In genomic region chr4:119463756-119464419, GRCm38 (mm10) we compare ENCODE assay signal across 11 mouse cellular contexts. TPM values are rescaled to one million over a fixed set of nuclear protein-coding genes. Genes with fewer than 3 reads are reported as not detected.
DNase-seq lines count a peak whose midpoint lies in the region; ATAC-seq and TF ChIP-seq lines count a peak whose summit lies in the region.
"Had no signal": no experiment of that assay in that cellular context is flagged by ENCODE, and none has a peak within 500 bp of the region (broad histone marks: within the 10 kb centered on the region; RNA-seq: fewer than 3 reads in every experiment).

No protein-coding gene starts in this region.

- no peak for TF ChIP-seq POLR2A in small intestine, adult 2 months (IDR thresholded peaks at IDR 0.05; ENCODE audit: low read depth, low read length)

- peaks cover 26% of the 10 kb centered on the region for H3K4me1 ChIP-seq in heart, embryonic 10.5 days
- H3K4me1 ChIP-seq in small intestine, adult 2 months (ENCODE audit: control insufficient read depth, insufficient read depth, insufficient read length, low read length) = peaks cover 6% of the 10 kb centered on the region; the same call in 1 of the 2 replicates

- H3K9me3 ChIP-seq in heart, embryonic 10.5 days = no peaks in the 10 kb centered on the region
- H3K9me3 ChIP-seq: limb, embryonic 13.5 days had no signal

- TF ChIP-seq CTCF in small intestine, adult 2 months (IDR thresholded peaks at IDR 0.05; ENCODE audit: extremely low read depth, insufficient read length, insufficient replicate concordance, low read depth, low read length) = no peak

- ATAC-seq in CD4-positive, CD25-positive, alpha-beta regulatory T cell, adult 4 months = peak; percentile 99
- peak; percentile 76 for ATAC-seq in granulocyte monocyte progenitor cell, adult 5-6 weeks (replicated peaks; ENCODE audit: poor library complexity, severe bottlenecking)
- ATAC-seq in erythroid progenitor cell, adult 5-6 weeks (replicated peaks; ENCODE audit: low FRiP score, poor library complexity, severe bottlenecking) = no peak
- ATAC-seq: Patski had no signal

- peak; percentile 15 to 31 for DNase-seq in heart, postnatal 10 days
- no peak for DNase-seq in heart, embryonic 10.5 days (ENCODE audit: low spot score)
- no peak for DNase-seq in frontal cortex, postnatal 36 days (ENCODE audit: low spot score in 2 of 2)
- DNase-seq in c-Kit-positive CD71-positive TER-119-positive erythroid progenitor cells, embryonic 14.5 days (ENCODE audit: low spot score) = no peak
- DNase-seq: cerebellum, postnatal 25 days had no signal

- 0 out of 2 replicates have a peak, but pooled peaks cover 11% of the 10 kb centered on the region for H3K27me3 ChIP-seq in heart, embryonic 10.5 days (ENCODE audit: insufficient read depth, poor library complexity, severe bottlenecking)
- no peaks in the 10 kb centered on the region for H3K27me3 ChIP-seq in small intestine, adult 2 months (ENCODE audit: control insufficient read depth, insufficient read depth, low read length)
- H3K27me3 ChIP-seq: Patski had no signal

- H3K4me3 ChIP-seq in heart, embryonic 10.5 days = no peak overlapping the region
- no peak overlapping the region for H3K4me3 ChIP-seq in small intestine, adult 2 months (ENCODE audit: low read depth, low read length)
- H3K4me3 ChIP-seq: limb, embryonic 13.5 days had no signal

- 72% methylated on average over 13 of the region's 13 CpGs for WGBS in heart, embryonic 10.5 days
- 69% methylated on average over 13 of the region's 13 CpGs for whole genome bisulfite sequencing in small intestine, adult 2 months

- H3K36me3 ChIP-seq in heart, embryonic 10.5 days = 0 out of 2 replicates have a peak, but pooled peaks cover 4% of the 10 kb centered on the region
- H3K36me3 ChIP-seq in small intestine, adult 2 months (ENCODE audit: control insufficient read depth, insufficient read depth, low read length) = no peaks in the 10 kb centered on the region
- H3K36me3 ChIP-seq: limb, embryonic 13.5 days had no signal

- no peak overlapping the region for H3K27ac ChIP-seq in heart, embryonic 10.5 days
- peak overlapping the region; percentile 36; the same call in 1 of the 2 replicates for H3K27ac ChIP-seq in small intestine, adult 2 months (ENCODE audit: insufficient read depth, low read depth, low read length)

- intact Hi-C loops in heart, postnatal 10 days (cut with DNase I) = no loop called here

RNA-seq across cellular contexts. Expression of gene Rimkla, which starts 28.5 kb away (rescaled TPM):
- 1 to 10 TPM; 1.3 to 1.5 TPM for total RNA-seq in heart, postnatal 10 days (2021)
- polyA plus RNA-seq in heart, embryonic 10.5 days (2016; fragmentation: Nextera tagmentation; extraction: Ambion mirVana) = 4.4 and 8.2 TPM in 2 replicates
- polyA plus RNA-seq in CD4-positive, CD25-positive, alpha-beta regulatory T cell, adult 4 months (2017; shearing (Covaris generic)) = under 1 TPM in 1 of 2 experiments, not detected in 1; 0.11 TPM
- not detected in 2 replicates for total RNA-seq in granulocyte monocyte progenitor cell, adult 5-6 weeks (2014; fragmentation: Nextera tagmentation)
- 0.10 TPM in 1 of 2 replicates, not detected in the other for total RNA-seq in granulocyte monocyte progenitor cell, adult 5-6 weeks (2017)
- 0.20 and 0.24 TPM in 2 replicates for polyA plus RNA-seq in small intestine, adult 2 months (2012; rRNA removed)
- not detected in 2 replicates for total RNA-seq in erythroid progenitor cell, adult 5-6 weeks (2015; ENCODE audit: low replicate concordance)
- not detected in 2 replicates for total RNA-seq in erythroid progenitor cell, adult 5-6 weeks (2017; ENCODE audit: low replicate concordance)

RNA-seq across cellular contexts. Expression of gene Zmynd12, which starts 41.3 kb away (rescaled TPM):
- total RNA-seq in heart, postnatal 10 days (2021) = not detected
- polyA plus RNA-seq in heart, embryonic 10.5 days (2016; fragmentation: Nextera tagmentation; extraction: Ambion mirVana) = 0.15 and 0.34 TPM in 2 replicates
- under 1 TPM in 1 of 2 experiments, not detected in 1; 0.43 TPM for polyA plus RNA-seq in CD4-positive, CD25-positive, alpha-beta regulatory T cell, adult 4 months (2017; shearing (Covaris generic))
- not detected in 2 replicates for total RNA-seq in granulocyte monocyte progenitor cell, adult 5-6 weeks (2014; fragmentation: Nextera tagmentation)
- not detected in 2 replicates for total RNA-seq in granulocyte monocyte progenitor cell, adult 5-6 weeks (2017)
- 0.17 and 0.44 TPM in 2 replicates for polyA plus RNA-seq in small intestine, adult 2 months (2012; rRNA removed)
- total RNA-seq in erythroid progenitor cell, adult 5-6 weeks (2015; ENCODE audit: low replicate concordance) = 3.4 TPM in 1 of 2 replicates, not detected in the other
- not detected in 2 replicates for total RNA-seq in erythroid progenitor cell, adult 5-6 weeks (2017; ENCODE audit: low replicate concordance)

RNA-seq across cellular contexts. Expression of gene Ppcs, which starts 41.7 kb away (rescaled TPM):
- total RNA-seq in heart, postnatal 10 days (2021) = 10 to 100 TPM in 1 of 2 experiments, 1 to 10 TPM in 1; 9.6 to 17.0 TPM
- 30.4 and 33.5 TPM in 2 replicates for polyA plus RNA-seq in heart, embryonic 10.5 days (2016; fragmentation: Nextera tagmentation; extraction: Ambion mirVana)
- 10 to 100 TPM; 54.7 to 60.9 TPM for polyA plus RNA-seq in CD4-positive, CD25-positive, alpha-beta regulatory T cell, adult 4 months (2017; shearing (Covaris generic))
- total RNA-seq in granulocyte monocyte progenitor cell, adult 5-6 weeks (2014; fragmentation: Nextera tagmentation) = 11.5 and 17.4 TPM in 2 replicates
- total RNA-seq in granulocyte monocyte progenitor cell, adult 5-6 weeks (2017) = 13.3 and 18.0 TPM in 2 replicates
- 13.9 and 24.7 TPM in 2 replicates for polyA plus RNA-seq in small intestine, adult 2 months (2012; rRNA removed)
- total RNA-seq in erythroid progenitor cell, adult 5-6 weeks (2015; ENCODE audit: low replicate concordance) = 10.9 and 23.4 TPM in 2 replicates
- total RNA-seq in erythroid progenitor cell, adult 5-6 weeks (2017; ENCODE audit: low replicate concordance) = 5.3 and 17.2 TPM in 2 replicates

RNA-seq across cellular contexts. Expression of gene Ccdc30, which starts 48.6 kb away (rescaled TPM):
- total RNA-seq in heart, postnatal 10 days (2021) = under 1 TPM; 0.35 to 0.65 TPM
- polyA plus RNA-seq in heart, embryonic 10.5 days (2016; fragmentation: Nextera tagmentation; extraction: Ambion mirVana) = 3.1 and 3.6 TPM in 2 replicates
- 1 to 10 TPM; 7.2 to 8.0 TPM for polyA plus RNA-seq in CD4-positive, CD25-positive, alpha-beta regulatory T cell, adult 4 months (2017; shearing (Covaris generic))
- total RNA-seq in granulocyte monocyte progenitor cell, adult 5-6 weeks (2014; fragmentation: Nextera tagmentation) = not detected in 2 replicates
- total RNA-seq in granulocyte monocyte progenitor cell, adult 5-6 weeks (2017) = not detected in 2 replicates
- 0.10 and 0.13 TPM in 2 replicates for polyA plus RNA-seq in small intestine, adult 2 months (2012; rRNA removed)
- total RNA-seq in erythroid progenitor cell, adult 5-6 weeks (2015; ENCODE audit: low replicate concordance) = not detected in 2 replicates
- total RNA-seq in erythroid progenitor cell, adult 5-6 weeks (2017; ENCODE audit: low replicate concordance) = not detected in 2 replicates

Comparison
In these comparisons a context has a peak if more than half of its experiments do, and no peak if none do; other contexts are left out.
1. DNase-seq: peak in heart, postnatal 10 days (2 of 2); none in heart, embryonic 10.5 days (single experiment), frontal cortex, postnatal 36 days (0 of 2) and c-Kit-positive CD71-positive TER-119-positive erythroid progenitor cells, embryonic 14.5 days (single experiment).